Mouse (Mus musculus) stomach, postnatal 0 days (tissue): ENCODE results near the gene Fbxo39. TPM values are rescaled to one million over a fixed set of nuclear protein-coding genes. Genes with fewer than 3 reads are reported as not detected.

Experiments used
- ATAC-seq: fragments of 200-750 bp; cut with Nextera tagmentation; 2 replicates; pipeline ENCODE4 v1.8.0; 2017; ENCODE audit not compliant: low FRiP score, low TSS enrichment
- DNase-seq: peaks from one replicate; pipeline ENCODE4 v3.0.0-alpha.2; 2016; ENCODE audit warnings: low spot score
- H3K27ac ChIP-seq: fragments of 300-500 bp; sonication (generic); replicated peaks from 2 replicates; pipeline ENCODE4 v1.5.1; 2014; ENCODE audit warnings: mild to moderate bottlenecking, control low read depth
- H3K27me3 ChIP-seq: fragments of 300-500 bp; sonication (generic); 2 replicates; pipeline ENCODE4 v1.6.1; 2014; ENCODE audit warnings: low read length; ENCODE audit not compliant: control insufficient read depth, insufficient read depth
- H3K36me3 ChIP-seq: fragments of 300-500 bp; sonication (generic); 2 replicates; pipeline ENCODE4 v1.6.1; 2014; ENCODE audit warnings: low read length, mixed read lengths; ENCODE audit not compliant: control insufficient read depth, insufficient read depth
- H3K4me1 ChIP-seq: fragments of 300-500 bp; sonication (generic); replicated peaks from 2 replicates; pipeline ENCODE4 v1.6.1; 2014; ENCODE audit warnings: antibody characterized with exemption; ENCODE audit not compliant: control insufficient read depth, insufficient read depth
- H3K4me2 ChIP-seq: fragments of 300-500 bp; sonication (generic); replicated peaks from 2 replicates; pipeline ENCODE4 v1.6.1; 2014; ENCODE audit warnings: low read depth, mild to moderate bottlenecking, control low read depth, moderate library complexity
- H3K4me3 ChIP-seq: fragments of 300-500 bp; sonication (generic); 2 replicates; pipeline ENCODE4 v1.5.1; 2014; ENCODE audit warnings: low read depth, low read length, control low read depth
- H3K9ac ChIP-seq: fragments of 300-500 bp; sonication (generic); 2 replicates; pipeline ENCODE4 v1.6.1; 2014; ENCODE audit warnings: mild to moderate bottlenecking, low read length, control low read depth, mixed read lengths
- H3K9me3 ChIP-seq: fragments of 300-500 bp; sonication (generic); 2 replicates; pipeline ENCODE4 v1.6.1; 2016; ENCODE audit warnings: low read length; ENCODE audit not compliant: control insufficient read depth
- CTCF ChIP-seq: IDR thresholded peaks from 2 replicates; pipeline ENCODE4 v1.5.1; 2016; ENCODE audit warnings: antibody characterized with exemption, low read depth, mild to moderate bottlenecking, moderate library complexity
- EP300 ChIP-seq: optimal IDR thresholded peaks from 2 replicates; pipeline ENCODE3; 2016; ENCODE audit warnings: antibody characterized with exemption
- WGBS: fragments of 180-500 bp; shearing (Covaris S2); extraction: QIAGEN DNeasy Blood & Tissue Kit; methylation state at CpG from one replicate; pipeline ENCODE4 v1.1.7; 2014; 5-methylcytosine and 5-hydroxymethylcytosine counted together
- polyA plus RNA-seq: library from polyadenylated mRNA; unstranded; fragments of >200 nt; fragmentation: Nextera tagmentation; extraction: Ambion mirVana; gene quantifications from 2 replicates; pipeline ENCODE4 v1.2.1, GENCODE M21; 2015

Fbxo39 gene
- polyA plus RNA-seq, 1 experiment from 2014 or later: not detected

- H3K9ac ChIP-seq: no peak overlapping the region
- H3K27ac ChIP-seq: no peak overlapping the region
- H3K36me3 ChIP-seq: no peaks in the 10 kb centered on the region
- WGBS: 61% methylated on average over 11 of the region's 11 CpGs
- H3K4me3 ChIP-seq: no peak overlapping the region
- DNase-seq (no peak), ATAC-seq (no peak)
- no peaks in the 10 kb centered on the region for H3K9me3 ChIP-seq
- no peaks in the 10 kb centered on the region for H3K27me3 ChIP-seq
- TF ChIP-seq CTCF: no peak
- TF ChIP-seq EP300: no peak
- H3K4me2 ChIP-seq: no peak overlapping the region
- H3K4me1 ChIP-seq: no peaks in the 10 kb centered on the region
These were observed 53.9 kb downstream of the Fbxo39 start for GRCm38 (mm10) chr11:72367934-72368674.

Other genes starting within 250 kb of the Fbxo39 start
- 1.2 and 1.3 TPM in 2 replicates for gene Pitpnm3, start 178.7 kb upstream of the Fbxo39 start, polyA plus RNA-seq
- gene Gm43951, start 107.6 kb upstream of the Fbxo39 start, polyA plus RNA-seq: 0.06 and 0.10 TPM in 2 replicates
- 4.8 and 7.2 TPM in 2 replicates for gene 4933427D14Rik, start 107.0 kb upstream of the Fbxo39 start, polyA plus RNA-seq
- gene Txndc17, start 106.9 kb upstream of the Fbxo39 start, polyA plus RNA-seq: 271 TPM in 2 replicates
- gene Med31, start 98.9 kb upstream of the Fbxo39 start, polyA plus RNA-seq: 25.8 and 28.1 TPM in 2 replicates
- gene Slc13a5, start 47.2 kb upstream of the Fbxo39 start, polyA plus RNA-seq: 0.06 and 0.12 TPM in 2 replicates
- 22.6 and 23.3 TPM in 2 replicates for gene Xaf1, start 12.8 kb upstream of the Fbxo39 start, polyA plus RNA-seq
- 0.13 TPM in 1 of 2 replicates, not detected in the other for gene Tekt1, start 48.0 kb downstream of the Fbxo39 start, polyA plus RNA-seq
- 25.8 and 26.9 TPM in 2 replicates for gene Smtnl2, start 97.3 kb downstream of the Fbxo39 start, polyA plus RNA-seq
- gene Ggt6, start 121.1 kb downstream of the Fbxo39 start, polyA plus RNA-seq: 12.9 and 13.0 TPM in 2 replicates
- gene Mybbp1a, start 126.9 kb downstream of the Fbxo39 start, polyA plus RNA-seq: 52.2 and 57.6 TPM in 2 replicates
- gene Spns2, start 175.5 kb downstream of the Fbxo39 start, polyA plus RNA-seq: 23.6 and 29.6 TPM in 2 replicates
- 0.75 and 1.0 TPM in 2 replicates for gene Spns3, start 236.1 kb downstream of the Fbxo39 start, polyA plus RNA-seq